Mouse (Mus musculus) mouse trophoblast stem cell (cell line): ENCODE measurements at regions not wholly inside any gene's neighbourhood (a gene's known extent, or its start where the extent isn't known, plus 50 kb on each side); places are given as distances from the start of the nearest gene placed in this dataset.
"Not testable (repeated sequence)": the region's sequence is repeated elsewhere in the genome, so short reads cannot be mapped to it uniquely, and the experiment has no call there.

ENCODE experiments used
- in situ Hi-C, 2 experiments: fragments of 300-500 bp; cut with MseI, MboI; formaldehyde crosslinking; loops; 2 replicates in 1 of 2; 3 replicates in 1 of 2; pipeline ENCODE4 v1.15.1; 2025

- in situ Hi-C loops = no loop called here
Measured at GRCm38 (mm10) chrX:94785983-94786382, 61.6 kb downstream of the Zxdb start.

- in situ Hi-C loops = no loop called here
Measured at GRCm38 (mm10) chrX:94788331-94788920, 64.1 kb downstream of the Zxdb start.

GRCm38 (mm10) chrX:94796845-94797244 is 72.5 kb downstream of the Zxdb start:
- in situ Hi-C loops = not testable (repeated sequence)

- in situ Hi-C loops = not testable (repeated sequence)
Measured at GRCm38 (mm10) chrX:94797348-94798182, 73.2 kb downstream of the Zxdb start.

GRCm38 (mm10) chrX:94798183-94798619 is 73.8 kb downstream of the Zxdb start:
- in situ Hi-C loops = not testable (repeated sequence)

GRCm38 (mm10) chrX:94812760-94813159 is 88.4 kb downstream of the Zxdb start:
- in situ Hi-C loops = not testable (repeated sequence)

GRCm38 (mm10) chrX:94827524-94827923 is 103.2 kb downstream of the Zxdb start:
- in situ Hi-C loops = not testable (repeated sequence)

GRCm38 (mm10) chrX:94844110-94844779 is 119.9 kb downstream of the Zxdb start:
- in situ Hi-C loops = not testable (repeated sequence)

- in situ Hi-C loops = not testable (repeated sequence)
Measured at GRCm38 (mm10) chrX:94849549-94849948, 125.2 kb downstream of the Zxdb start.

- in situ Hi-C loops = no loop called here
Measured at GRCm38 (mm10) chrX:94857501-94857900, 133.1 kb downstream of the Zxdb start.

GRCm38 (mm10) chrX:94857954-94858353 is 133.6 kb downstream of the Zxdb start:
- in situ Hi-C loops = no loop called here

GRCm38 (mm10) chrX:94863123-94863522 is 138.8 kb downstream of the Zxdb start:
- in situ Hi-C loops = loop anchor here (10.0 kb wide), 3 partner anchors 152 to 312 kb away; no protein-coding TSS in a partner anchor

- in situ Hi-C loops = loop anchor here (10.0 kb wide), 3 partner anchors 149 to 309 kb away; no protein-coding TSS in a partner anchor
Measured at GRCm38 (mm10) chrX:94865531-94866502, 141.4 kb downstream of the Zxdb start.

GRCm38 (mm10) chrX:94883547-94883946 is 142.9 kb downstream of the Spin4 start:
- in situ Hi-C loops = not testable (repeated sequence)
